Mouse (Mus musculus) CD4-positive, CD25-positive, alpha-beta regulatory T cell, adult 2 months (primary cell): Measurements from ENCODE around the gene Aldh1l1.

Experiments
- DNase-seq: peaks from one replicate; pipeline ENCODE4 v3.0.0-alpha.2; 2012; ENCODE audit warnings: low read depth, low spot score

Gene Aldh1l1

GRCm38 (mm10) chr6:90582331-90582730 lies 96.1 kb downstream of the Aldh1l1 start:
- DNase-seq, result no peak

GRCm38 (mm10) chr6:90588113-90588512 lies 101.9 kb downstream of the Aldh1l1 start:
- no peak for DNase-seq

- DNase-seq, result no peak
These were observed 104.5 kb downstream of the Aldh1l1 start for GRCm38 (mm10) chr6:90590707-90591106.

GRCm38 (mm10) chr6:90594972-90595371 lies 108.7 kb downstream of the Aldh1l1 start:
- DNase-seq, result no peak

- no peak for DNase-seq
These were observed 110.8 kb downstream of the Aldh1l1 start for GRCm38 (mm10) chr6:90597060-90597459.

- DNase-seq, result no peak
These were observed 111.4 kb downstream of the Aldh1l1 start for GRCm38 (mm10) chr6:90597592-90597991.

- no peak for DNase-seq
These were observed 112.0 kb downstream of the Aldh1l1 start for GRCm38 (mm10) chr6:90598197-90598596.

- DNase-seq, result no peak
These were observed 114.1 kb downstream of the Aldh1l1 start for GRCm38 (mm10) chr6:90600351-90600750.

GRCm38 (mm10) chr6:90601736-90602135 lies 115.5 kb downstream of the Aldh1l1 start:
- no peak for DNase-seq

GRCm38 (mm10) chr6:90602304-90602703 lies 116.1 kb downstream of the Aldh1l1 start:
- no peak for DNase-seq

GRCm38 (mm10) chr6:90603126-90603525 lies 116.9 kb downstream of the Aldh1l1 start:
- DNase-seq, result no peak

- DNase-seq, result no peak
These were observed 117.9 kb downstream of the Aldh1l1 start for GRCm38 (mm10) chr6:90604130-90604529.

- DNase-seq, result peak; percentile 88
These were observed 118.5 kb downstream of the Aldh1l1 start, which contains the start of gene Slc41a3 for GRCm38 (mm10) chr6:90604533-90605297. Gene Slc41a3 (plus strand): TSS chr6:90604725.

GRCm38 (mm10) chr6:90605298-90605665 lies 119.1 kb downstream of the Aldh1l1 start:
- DNase-seq, result no peak

- DNase-seq, result peak; percentile 88
These were observed 120.3 kb downstream of the Aldh1l1 start for GRCm38 (mm10) chr6:90606538-90606937.

GRCm38 (mm10) chr6:90607196-90607595 lies 121.0 kb downstream of the Aldh1l1 start:
- peak; percentile 90 for DNase-seq

- peak; percentile 43 for DNase-seq
These were observed 122.0 kb downstream of the Aldh1l1 start for GRCm38 (mm10) chr6:90608186-90608585.

GRCm38 (mm10) chr6:90610248-90610647 lies 124.0 kb downstream of the Aldh1l1 start:
- no peak for DNase-seq

GRCm38 (mm10) chr6:90613277-90613676 lies 127.0 kb downstream of the Aldh1l1 start:
- DNase-seq, result no peak

GRCm38 (mm10) chr6:90615362-90615761 lies 129.1 kb downstream of the Aldh1l1 start:
- DNase-seq, result no peak

- peak; percentile 25 for DNase-seq
These were observed 129.8 kb downstream of the Aldh1l1 start for GRCm38 (mm10) chr6:90615991-90616390.

- DNase-seq, result no peak
These were observed 130.3 kb downstream of the Aldh1l1 start for GRCm38 (mm10) chr6:90616481-90616880.

- DNase-seq, result peak; percentile 63
These were observed 132.0 kb downstream of the Aldh1l1 start for GRCm38 (mm10) chr6:90618274-90618673.
